Mouse (Mus musculus) heart, postnatal 0 days (tissue): ENCODE data around the gene Ppp2r5d.

Experiments used
- CTCF ChIP-seq: IDR thresholded peaks from 2 replicates; pipeline ENCODE4 v1.5.1; 2016; ENCODE audit warnings: antibody characterized with exemption, control low read depth, low read depth
- EP300 ChIP-seq: IDR thresholded peaks from 2 replicates; pipeline ENCODE4 v1.6.1; 2016; ENCODE audit warnings: antibody characterized with exemption, low read depth

DNA sequence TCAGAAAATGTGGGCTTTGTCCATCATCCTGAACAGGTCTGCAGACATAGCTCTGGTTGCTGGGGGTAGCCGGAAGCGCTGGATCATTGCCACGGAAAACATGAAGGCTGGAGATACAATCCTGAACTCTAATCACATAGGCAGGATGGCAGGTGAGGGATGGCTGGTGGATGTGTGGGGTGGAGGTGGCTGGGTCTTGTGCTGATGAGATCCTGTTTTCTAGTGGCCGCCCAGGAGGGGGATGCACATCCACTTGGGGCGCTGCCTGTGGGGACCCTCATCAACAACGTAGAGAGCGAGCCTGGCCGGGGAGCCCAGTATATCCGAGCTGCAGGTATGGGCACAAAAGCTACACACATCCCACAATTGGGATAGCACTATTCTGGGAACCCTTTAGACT lies 56.5 kb downstream of the Ppp2r5d start:
- TF ChIP-seq CTCF (no peak), EP300 (no peak)
